Mouse (Mus musculus): ENCODE results near the gene Gm20517. TPM values are rescaled to one million over a fixed set of nuclear protein-coding genes. Genes with fewer than 3 reads are reported as not detected.
"Not testable (repeated sequence)": the region's sequence is repeated elsewhere in the genome, so short reads cannot be mapped to it uniquely, and the experiment has no call there.

Gene Gm20517
- polyA plus RNA-seq, 1 experiment from 2014 or later, result 1.7 TPM

DNA sequence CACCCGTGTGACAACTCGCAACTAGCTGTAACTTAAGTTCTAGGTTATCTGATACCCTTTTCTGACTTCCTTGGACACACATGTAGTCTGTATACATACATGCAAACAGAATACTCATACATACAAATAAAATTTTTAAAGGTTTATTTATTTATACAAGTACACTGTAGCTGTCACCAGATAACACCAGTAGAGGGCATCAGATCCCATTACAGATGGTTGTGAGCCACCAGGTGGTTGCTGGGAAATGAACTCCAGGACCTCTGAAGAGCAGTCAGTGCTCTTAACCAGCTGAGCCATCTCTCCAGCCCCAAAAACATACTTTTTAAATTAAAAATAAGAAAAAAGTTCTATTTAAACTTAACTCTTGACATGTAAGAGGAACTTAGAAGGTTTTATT, 31.6 kb downstream of the Gm20517 start:
- H3K36me3 ChIP-seq (ENCODE audit: control insufficient read depth, insufficient read depth, low read length), result no peaks in the 10 kb centered on the region
- H3K27me3 ChIP-seq (ENCODE audit: control insufficient read depth, insufficient read depth, low read length), result no peaks in the 10 kb centered on the region
- WGBS, result 84% methylated on average over 2 of the region's 2 CpGs
- H3K27ac ChIP-seq (ENCODE audit: low read depth, low read length), result no peak overlapping the region
- H3K9me3 ChIP-seq (ENCODE audit: control insufficient read depth, low read length), result no peaks in the 10 kb centered on the region
- ATAC-seq (ENCODE audit: low FRiP score) (no peak), DNase-seq (ENCODE audit: low spot score) (no peak)
- no peaks in the 10 kb centered on the region for H3K4me1 ChIP-seq (replicated peaks; ENCODE audit: control insufficient read depth, insufficient read depth, low read length)
- no peak overlapping the region for H3K9ac ChIP-seq (ENCODE audit: low read depth, low read length)
- no peak overlapping the region for H3K4me2 ChIP-seq (replicated peaks; ENCODE audit: low read depth, low read length)
- H3K4me3 ChIP-seq (ENCODE audit: low read depth, low read length), result no peak overlapping the region

DNA sequence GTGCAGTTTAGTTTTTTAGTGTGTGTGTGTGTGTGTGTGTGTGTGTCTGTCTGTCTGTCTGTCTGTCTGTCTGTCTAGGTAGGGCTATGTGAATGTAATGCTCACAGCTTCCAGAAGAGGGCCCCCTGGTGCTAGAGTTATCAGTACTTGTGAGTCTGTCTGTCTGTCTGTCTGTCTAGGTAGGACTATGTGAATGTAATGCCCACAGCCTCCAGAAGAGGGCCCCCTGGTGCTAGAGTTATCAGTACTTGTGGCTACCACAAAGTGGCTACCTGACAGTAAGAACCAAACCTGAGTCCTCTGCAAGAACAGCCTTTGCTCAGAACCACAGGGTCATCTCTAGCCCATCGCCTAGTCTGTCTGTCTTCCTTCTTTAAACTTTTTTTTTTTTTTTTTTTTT, 35.3 kb downstream of the Gm20517 start:
- Histone ChIP-seq H3K9me3 (ENCODE audit: control insufficient read depth, low read length) (no peaks in the 10 kb centered on the region), H3K4me2 (replicated peaks; ENCODE audit: low read depth, low read length) (no peak overlapping the region), H3K9ac (ENCODE audit: low read depth, low read length) (no peak overlapping the region), H3K27me3 (ENCODE audit: control insufficient read depth, insufficient read depth, low read length) (no peaks in the 10 kb centered on the region), H3K36me3 (ENCODE audit: control insufficient read depth, insufficient read depth, low read length) (no peaks in the 10 kb centered on the region), H3K27ac (ENCODE audit: low read depth, low read length) (no peak overlapping the region), H3K4me3 (ENCODE audit: low read depth, low read length) (no peak overlapping the region), H3K4me1 (replicated peaks; ENCODE audit: control insufficient read depth, insufficient read depth, low read length) (no peaks in the 10 kb centered on the region)
- 57% methylated on average over 1 of the region's 1 CpGs for WGBS
- DNase-seq (ENCODE audit: low spot score), result peak; percentile 76
- ATAC-seq (ENCODE audit: low FRiP score), result no peak

- H3K9ac ChIP-seq (ENCODE audit: low read depth, low read length), result no peak overlapping the region
- ATAC-seq (ENCODE audit: low FRiP score) (no peak), DNase-seq (ENCODE audit: low spot score) (no peak)
- no peak overlapping the region for H3K27ac ChIP-seq (ENCODE audit: low read depth, low read length)
- H3K4me2 ChIP-seq (replicated peaks; ENCODE audit: low read depth, low read length), result no peak overlapping the region
- WGBS, result 52% methylated on average over 4 of the region's 4 CpGs
- no peaks in the 10 kb centered on the region for H3K4me1 ChIP-seq (replicated peaks; ENCODE audit: control insufficient read depth, insufficient read depth, low read length)
- no peaks in the 10 kb centered on the region for H3K36me3 ChIP-seq (ENCODE audit: control insufficient read depth, insufficient read depth, low read length)
- H3K9me3 ChIP-seq (ENCODE audit: control insufficient read depth, low read length), result no peaks in the 10 kb centered on the region
- no peaks in the 10 kb centered on the region for H3K27me3 ChIP-seq (ENCODE audit: control insufficient read depth, insufficient read depth, low read length)
- no peak overlapping the region for H3K4me3 ChIP-seq (ENCODE audit: low read depth, low read length)
Observed at GRCm38 (mm10) chr17:47648966-47649365, 37.6 kb downstream of the Gm20517 start.

- Histone ChIP-seq H3K4me1 (replicated peaks; ENCODE audit: control insufficient read depth, insufficient read depth, low read length) (no peaks in the 10 kb centered on the region), H3K4me2 (replicated peaks; ENCODE audit: low read depth, low read length) (no peak overlapping the region), H3K9me3 (ENCODE audit: control insufficient read depth, low read length) (no peaks in the 10 kb centered on the region), H3K36me3 (ENCODE audit: control insufficient read depth, insufficient read depth, low read length) (no peaks in the 10 kb centered on the region), H3K27me3 (ENCODE audit: control insufficient read depth, insufficient read depth, low read length) (no peaks in the 10 kb centered on the region), H3K9ac (ENCODE audit: low read depth, low read length) (no peak overlapping the region), H3K4me3 (ENCODE audit: low read depth, low read length) (no peak overlapping the region), H3K27ac (ENCODE audit: low read depth, low read length) (no peak overlapping the region)
- ATAC-seq (ENCODE audit: low FRiP score) (no peak), DNase-seq (ENCODE audit: low spot score) (no peak)
- WGBS, result 72% methylated on average over 2 of the region's 2 CpGs
Observed at GRCm38 (mm10) chr17:47651953-47652352, 40.6 kb downstream of the Gm20517 start.

- H3K4me1 ChIP-seq (replicated peaks; ENCODE audit: control insufficient read depth, insufficient read depth, low read length); H3K4me2 ChIP-seq (replicated peaks; ENCODE audit: low read depth, low read length); H3K36me3 ChIP-seq (ENCODE audit: control insufficient read depth, insufficient read depth, low read length); ATAC-seq (ENCODE audit: low FRiP score); H3K27ac ChIP-seq (ENCODE audit: low read depth, low read length); H3K4me3 ChIP-seq (ENCODE audit: low read depth, low read length); H3K9me3 ChIP-seq (ENCODE audit: control insufficient read depth, low read length); H3K27me3 ChIP-seq (ENCODE audit: control insufficient read depth, insufficient read depth, low read length); DNase-seq (ENCODE audit: low spot score); H3K9ac ChIP-seq (ENCODE audit: low read depth, low read length): not testable (repeated sequence)
- WGBS, result 94% methylated on average over 8 of the region's 8 CpGs
Observed at GRCm38 (mm10) chr17:47654346-47654745, 43.0 kb downstream of the Gm20517 start.

GRCm38 (mm10) chr17:47655697-47656096, 44.3 kb downstream of the Gm20517 start:
- ATAC-seq (ENCODE audit: low FRiP score) (no peak), DNase-seq (ENCODE audit: low spot score) (no peak)
- Histone ChIP-seq H3K4me1 (replicated peaks; ENCODE audit: control insufficient read depth, insufficient read depth, low read length) (no peaks in the 10 kb centered on the region), H3K4me2 (replicated peaks; ENCODE audit: low read depth, low read length) (no peak overlapping the region), H3K4me3 (ENCODE audit: low read depth, low read length) (no peak overlapping the region), H3K27me3 (ENCODE audit: control insufficient read depth, insufficient read depth, low read length) (no peaks in the 10 kb centered on the region), H3K9me3 (ENCODE audit: control insufficient read depth, low read length) (no peaks in the 10 kb centered on the region), H3K36me3 (ENCODE audit: control insufficient read depth, insufficient read depth, low read length) (no peaks in the 10 kb centered on the region), H3K27ac (ENCODE audit: low read depth, low read length) (no peak overlapping the region), H3K9ac (ENCODE audit: low read depth, low read length) (no peak overlapping the region)
- WGBS, result 85% methylated on average over 5 of the region's 5 CpGs

- no peak overlapping the region for H3K4me2 ChIP-seq (replicated peaks; ENCODE audit: low read depth, low read length)
- H3K36me3 ChIP-seq (ENCODE audit: control insufficient read depth, insufficient read depth, low read length), result no peaks in the 10 kb centered on the region
- DNase-seq (ENCODE audit: low spot score) (no peak), ATAC-seq (ENCODE audit: low FRiP score) (no peak)
- WGBS, result 87% methylated on average over 4 of the region's 4 CpGs
- no peaks in the 10 kb centered on the region for H3K27me3 ChIP-seq (ENCODE audit: control insufficient read depth, insufficient read depth, low read length)
- H3K9me3 ChIP-seq (ENCODE audit: control insufficient read depth, low read length), result no peaks in the 10 kb centered on the region
- no peaks in the 10 kb centered on the region for H3K4me1 ChIP-seq (replicated peaks; ENCODE audit: control insufficient read depth, insufficient read depth, low read length)
- H3K4me3 ChIP-seq (ENCODE audit: low read depth, low read length), result no peak overlapping the region
- H3K9ac ChIP-seq (ENCODE audit: low read depth, low read length), result no peak overlapping the region
- H3K27ac ChIP-seq (ENCODE audit: low read depth, low read length), result no peak overlapping the region
Observed at GRCm38 (mm10) chr17:47657901-47658300, 46.5 kb downstream of the Gm20517 start.

- no peak overlapping the region for H3K27ac ChIP-seq (ENCODE audit: low read depth, low read length)
- ATAC-seq (ENCODE audit: low FRiP score) (no peak), DNase-seq (ENCODE audit: low spot score) (no peak)
- H3K9me3 ChIP-seq (ENCODE audit: control insufficient read depth, low read length), result no peaks in the 10 kb centered on the region
- H3K27me3 ChIP-seq (ENCODE audit: control insufficient read depth, insufficient read depth, low read length), result no peaks in the 10 kb centered on the region
- H3K4me1 ChIP-seq (replicated peaks; ENCODE audit: control insufficient read depth, insufficient read depth, low read length), result no peaks in the 10 kb centered on the region
- H3K9ac ChIP-seq (ENCODE audit: low read depth, low read length), result no peak overlapping the region
- WGBS, result 88% methylated on average over 3 of the region's 3 CpGs
- H3K36me3 ChIP-seq (ENCODE audit: control insufficient read depth, insufficient read depth, low read length), result no peaks in the 10 kb centered on the region
- H3K4me3 ChIP-seq (ENCODE audit: low read depth, low read length), result no peak overlapping the region
- H3K4me2 ChIP-seq (replicated peaks; ENCODE audit: low read depth, low read length), result no peak overlapping the region
Observed at GRCm38 (mm10) chr17:47658741-47659243, 47.4 kb downstream of the Gm20517 start.

GRCm38 (mm10) chr17:47663009-47663713, 51.8 kb downstream of the Gm20517 start:
- no peaks in the 10 kb centered on the region for H3K4me1 ChIP-seq (replicated peaks; ENCODE audit: control insufficient read depth, insufficient read depth, low read length)
- ATAC-seq (ENCODE audit: low FRiP score), result peak; percentile 79; the same call in 1 of the 2 replicates
- no peak overlapping the region for H3K4me3 ChIP-seq (ENCODE audit: low read depth, low read length)
- H3K4me2 ChIP-seq (replicated peaks; ENCODE audit: low read depth, low read length), result no peak overlapping the region
- no peaks in the 10 kb centered on the region for H3K9me3 ChIP-seq (ENCODE audit: control insufficient read depth, low read length)
- 0 out of 2 replicates have a peak overlapping the region, but pooled peaks have one; percentile 31 for H3K27ac ChIP-seq (ENCODE audit: low read depth, low read length)
- peak; percentile 30 for DNase-seq (ENCODE audit: low spot score)
- WGBS, result 38% methylated on average over 9 of the region's 9 CpGs
- no peaks in the 10 kb centered on the region for H3K27me3 ChIP-seq (ENCODE audit: control insufficient read depth, insufficient read depth, low read length)
- no peak overlapping the region for H3K9ac ChIP-seq (ENCODE audit: low read depth, low read length)
- H3K36me3 ChIP-seq (ENCODE audit: control insufficient read depth, insufficient read depth, low read length), result no peaks in the 10 kb centered on the region
